Mouse (Mus musculus) spleen, postnatal 14 days (tissue): ENCODE data around the gene Btbd10.

Experiments used
- DNase-seq, 2 experiments: peaks; one replicate each; pipeline ENCODE4 v3.0.0; 2021 to 2022; ENCODE audit warnings: low spot score in 2 of 2

The Btbd10 gene

GRCm38 (mm10) chr7:113295077-113295890 lies 73.9 kb downstream of the Btbd10 start:
- DNase-seq, result no peak

GRCm38 (mm10) chr7:113294598-113294997 lies 74.6 kb downstream of the Btbd10 start:
- DNase-seq, result no peak

GRCm38 (mm10) chr7:113292193-113292592 lies 77.0 kb downstream of the Btbd10 start:
- DNase-seq, result no peak

GRCm38 (mm10) chr7:113291741-113292140 lies 77.5 kb downstream of the Btbd10 start:
- no peak for DNase-seq

GRCm38 (mm10) chr7:113289211-113289610 lies 80.0 kb downstream of the Btbd10 start:
- no peak for DNase-seq

GRCm38 (mm10) chr7:113285405-113285804 lies 83.8 kb downstream of the Btbd10 start:
- DNase-seq, result no peak

GRCm38 (mm10) chr7:113279246-113279645 lies 89.9 kb downstream of the Btbd10 start:
- no peak for DNase-seq

- no peak for DNase-seq
Measured at GRCm38 (mm10) chr7:113278493-113278892, 90.7 kb downstream of the Btbd10 start.

- no peak for DNase-seq
Measured at GRCm38 (mm10) chr7:113277245-113277644, 91.9 kb downstream of the Btbd10 start.

- no peak for DNase-seq
Measured at GRCm38 (mm10) chr7:113272338-113272997, 96.7 kb downstream of the Btbd10 start.

- no peak for DNase-seq
Measured at GRCm38 (mm10) chr7:113270991-113271390, 98.2 kb downstream of the Btbd10 start.

- no peak for DNase-seq
Measured at GRCm38 (mm10) chr7:113270551-113270950, 98.6 kb downstream of the Btbd10 start.

GRCm38 (mm10) chr7:113269921-113270320 lies 99.3 kb downstream of the Btbd10 start:
- DNase-seq, result no peak

- no peak for DNase-seq
Measured at GRCm38 (mm10) chr7:113269081-113269480, 100.1 kb downstream of the Btbd10 start.

GRCm38 (mm10) chr7:113268287-113268686 lies 100.9 kb downstream of the Btbd10 start:
- DNase-seq, result peak; percentile 22 to 59
